Mouse (Mus musculus) midbrain, embryonic 16.5 days (tissue): Measurements from ENCODE around the gene Baz2a. TPM values are rescaled to one million over a fixed set of nuclear protein-coding genes. Genes with fewer than 3 reads are reported as not detected.
A peak's percentile ranks its signal among the peaks of the same experiment; 100 is the strongest.

Source experiments
- ATAC-seq: fragments of 200-750 bp; cut with Nextera tagmentation; 2 replicates; pipeline ENCODE4 v1.8.0; 2017; ENCODE audit warnings: moderate TSS enrichment
- H3K27ac ChIP-seq: fragments of 300-500 bp; sonication (generic); 2 replicates; pipeline ENCODE4 v1.5.1; 2014; ENCODE audit warnings: mild to moderate bottlenecking, low read length, mixed read lengths
- H3K27me3 ChIP-seq: fragments of 300-500 bp; sonication (generic); 2 replicates; pipeline ENCODE4 v1.6.1; 2014; ENCODE audit warnings: low read depth, low read length, mixed read lengths; ENCODE audit not compliant: control insufficient read depth, insufficient read depth
- H3K36me3 ChIP-seq: fragments of 300-500 bp; sonication (generic); 2 replicates; pipeline ENCODE4 v1.6.1; 2014; ENCODE audit warnings: mild to moderate bottlenecking, low read length, moderate library complexity, mixed read lengths; ENCODE audit not compliant: control insufficient read depth, insufficient read depth
- H3K4me1 ChIP-seq: fragments of 300-500 bp; sonication (generic); 2 replicates; pipeline ENCODE4 v1.6.1; 2014; ENCODE audit warnings: mild to moderate bottlenecking, low read length, mixed read lengths; ENCODE audit not compliant: control insufficient read depth, insufficient read depth
- H3K4me2 ChIP-seq: fragments of 300-500 bp; sonication (generic); 2 replicates; pipeline ENCODE4 v1.6.1; 2014; ENCODE audit warnings: mild to moderate bottlenecking, low read length, mixed read lengths
- H3K4me3 ChIP-seq: fragments of 300-500 bp; sonication (generic); 2 replicates; pipeline ENCODE4 v1.5.1; 2014; ENCODE audit warnings: low read depth, mild to moderate bottlenecking, low read length, moderate library complexity, mixed read lengths
- H3K9ac ChIP-seq: fragments of 300-500 bp; sonication (generic); 2 replicates; pipeline ENCODE4 v1.6.1; 2014; ENCODE audit warnings: low read depth, low read length, mixed read lengths
- H3K9me3 ChIP-seq: fragments of 300-500 bp; sonication (generic); replicated peaks from 2 replicates; pipeline ENCODE4 v1.6.1; 2014; ENCODE audit warnings: mild to moderate bottlenecking, low read length, mixed read lengths; ENCODE audit not compliant: control insufficient read depth, poor library complexity, severe bottlenecking
- WGBS: fragments of 180-500 bp; shearing (Covaris S2); extraction: QIAGEN DNeasy Blood & Tissue Kit; methylation state at CpG from one replicate; pipeline ENCODE4 v1.1.7; 2014; 5-methylcytosine and 5-hydroxymethylcytosine counted together
- polyA plus RNA-seq: library from polyadenylated mRNA; unstranded; fragments of >200 nt; fragmentation: Nextera tagmentation; extraction: Ambion mirVana; gene quantifications from 2 replicates; pipeline ENCODE4 v1.2.1, GENCODE M21; 2015

Baz2a gene
- polyA plus RNA-seq, 1 experiment from 2014 or later: 7.4 TPM

- Histone ChIP-seq H3K27me3 (no peaks in the 10 kb centered on the region), H3K4me2 (no peak overlapping the region), H3K36me3 (peaks cover 12% of the 10 kb centered on the region), H3K9me3 (no peaks in the 10 kb centered on the region), H3K27ac (no peak overlapping the region), H3K9ac (no peak overlapping the region), H3K4me1 (peaks cover 4% of the 10 kb centered on the region), H3K4me3 (no peak overlapping the region)
- 93% methylated on average over 8 of the region's 8 CpGs for WGBS
- ATAC-seq: no peak
Measured at GRCm38 (mm10) chr10:128053001-128053400, 38.4 kb upstream of the Baz2a start.

DNA sequence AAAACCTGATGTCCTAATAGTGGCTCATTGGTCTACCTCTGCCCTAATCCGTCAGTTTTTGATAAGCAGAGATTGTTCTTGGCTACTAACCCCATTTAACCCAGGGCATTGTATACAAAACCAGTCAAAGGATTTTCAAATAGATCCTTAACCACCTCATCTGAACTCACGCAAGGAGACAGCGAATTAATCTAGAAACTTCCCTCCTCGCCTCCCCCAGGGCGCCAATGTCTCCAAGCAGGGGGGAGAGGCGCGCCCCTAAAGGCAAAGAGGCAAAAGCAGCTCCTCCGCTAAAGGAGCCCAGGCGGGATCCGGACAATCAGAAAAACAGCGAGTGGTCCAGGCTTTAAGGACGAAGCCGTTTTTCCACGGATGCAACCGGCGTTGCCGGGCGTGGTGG lies 33.2 kb upstream of the Baz2a start:
- WGBS: under 1% methylated on average over 18 of the region's 18 CpGs

GRCm38 (mm10) chr10:128058601-128059151 lies 32.7 kb upstream of the Baz2a start, which contains the start of gene Ptges3:
Ptges3 (plus strand) TSS chr10:128058954.
- WGBS: 1% methylated on average over 32 of the region's 72 CpGs

More for the DNA sequence above, 33.2 kb upstream of the Baz2a start:
- Histone ChIP-seq H3K4me2 (peak overlapping the region; percentile 90), H3K27me3 (no peaks in the 10 kb centered on the region), H3K9me3 (no peaks in the 10 kb centered on the region), H3K9ac (peak overlapping the region; percentile 93), H3K36me3 (no peaks in the 10 kb centered on the region), H3K4me1 (peaks cover 29% of the 10 kb centered on the region), H3K27ac (peak overlapping the region; percentile 99), H3K4me3 (peak overlapping the region; percentile 95)
- ATAC-seq: peak; percentile 7; the same call in 1 of the 2 replicates

DNA sequence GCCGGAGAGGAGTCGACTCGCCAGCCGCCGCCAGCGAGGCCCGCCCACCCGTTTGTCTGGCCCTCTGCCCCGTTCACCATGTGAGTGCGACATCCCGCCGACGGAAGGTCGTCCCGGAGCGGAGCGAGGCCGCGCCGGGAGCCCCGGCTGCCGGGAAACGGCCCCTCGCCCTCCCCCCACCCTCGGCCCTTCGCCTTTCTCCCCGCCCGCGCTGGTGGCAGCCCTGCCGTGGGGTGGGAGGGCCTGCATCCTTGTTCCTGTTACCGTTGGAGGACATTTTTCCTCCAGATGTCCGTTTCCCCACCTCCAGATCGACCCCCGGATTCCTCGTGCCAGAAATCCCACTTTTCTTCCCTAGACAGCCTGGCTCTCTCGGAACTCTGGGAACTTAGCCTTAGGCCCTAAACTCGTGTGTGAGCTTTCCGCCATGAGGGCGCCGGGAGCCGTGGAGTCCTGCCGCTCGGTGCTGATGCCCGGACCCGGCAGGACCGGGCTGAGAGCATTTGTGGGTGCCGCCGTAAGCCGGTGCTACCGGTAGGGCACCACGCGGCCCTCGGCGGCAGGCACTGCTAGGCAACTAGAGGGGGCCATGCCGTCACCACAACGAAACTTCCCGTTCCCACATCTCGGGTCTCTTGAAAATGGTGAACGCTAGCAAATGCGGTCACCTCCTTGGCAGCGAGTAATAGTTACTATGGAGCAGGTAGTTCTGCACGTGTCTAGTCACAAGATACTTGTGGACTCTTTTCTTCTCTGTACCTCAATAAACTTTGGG lies 32.0 kb upstream of the Baz2a start:
- under 1% methylated on average over 52 of the region's 62 CpGs for WGBS
- Histone ChIP-seq H3K27me3 (no peaks in the 10 kb centered on the region), H3K9ac (peak overlapping the region; percentile 93), H3K4me2 (peak overlapping the region; percentile 90), H3K9me3 (no peaks in the 10 kb centered on the region), H3K4me3 (peak overlapping the region; percentile 95), H3K36me3 (no peaks in the 10 kb centered on the region), H3K27ac (peak overlapping the region; percentile 99), H3K4me1 (peaks cover 29% of the 10 kb centered on the region)
- ATAC-seq: peak; percentile 22; the same call in 1 of the 2 replicates

More at GRCm38 (mm10) chr10:128058601-128059151, 32.7 kb upstream of the Baz2a start, which contains the start of gene Ptges3:
- no peaks in the 10 kb centered on the region for H3K9me3 ChIP-seq
- H3K36me3 ChIP-seq: no peaks in the 10 kb centered on the region
- H3K4me1 ChIP-seq: peaks cover 29% of the 10 kb centered on the region
- peak within 1 kb of the TSS; percentile 99 for H3K27ac ChIP-seq
- H3K4me3 ChIP-seq: peak within 1 kb of the TSS; percentile 95
- peak within 1 kb of the TSS; percentile 90 for H3K4me2 ChIP-seq
- ATAC-seq: peak; percentile 93
- H3K27me3 ChIP-seq: no peaks in the 10 kb centered on the region
- peak within 1 kb of the TSS; percentile 93 for H3K9ac ChIP-seq

DNA sequence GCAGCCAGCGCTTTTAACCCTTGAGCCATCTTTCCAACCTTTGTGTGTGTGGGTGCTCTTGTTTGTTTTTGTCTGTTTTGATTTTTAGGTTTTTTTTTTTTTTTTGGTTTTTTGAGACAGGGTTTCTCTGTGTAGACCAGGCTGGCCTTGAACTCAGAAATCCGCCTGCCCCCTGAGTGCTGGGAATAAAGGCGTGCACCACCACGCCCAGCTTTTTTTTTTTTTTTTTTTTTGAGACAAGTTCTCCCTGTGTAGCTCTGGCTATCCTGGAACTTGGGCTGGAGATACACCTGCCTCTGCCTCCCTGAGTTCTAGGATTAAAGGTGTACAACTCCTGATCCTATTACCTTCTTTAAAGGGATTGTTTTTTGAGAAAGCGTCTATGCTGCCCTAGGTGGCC lies 30.3 kb upstream of the Baz2a start:
- Histone ChIP-seq H3K9ac (no peak overlapping the region), H3K9me3 (no peaks in the 10 kb centered on the region), H3K4me1 (peaks cover 29% of the 10 kb centered on the region), H3K4me3 (no peak overlapping the region), H3K36me3 (no peaks in the 10 kb centered on the region), H3K27me3 (no peaks in the 10 kb centered on the region), H3K4me2 (peak overlapping the region; percentile 90), H3K27ac (no peak overlapping the region)
- 86% methylated on average over 5 of the region's 5 CpGs for WGBS
- ATAC-seq: no peak

- no peaks in the 10 kb centered on the region for H3K27me3 ChIP-seq
- no peak for ATAC-seq
- no peaks in the 10 kb centered on the region for H3K36me3 ChIP-seq
- H3K27ac ChIP-seq: no peak overlapping the region
- WGBS: 97% methylated on average over 6 of the region's 6 CpGs
- H3K4me3 ChIP-seq: no peak overlapping the region
- H3K4me2 ChIP-seq: no peak overlapping the region
- H3K9ac ChIP-seq: no peak overlapping the region
- H3K9me3 ChIP-seq: no peaks in the 10 kb centered on the region
- peaks cover 29% of the 10 kb centered on the region for H3K4me1 ChIP-seq
Measured at GRCm38 (mm10) chr10:128062221-128062989, 29.0 kb upstream of the Baz2a start.

DNA sequence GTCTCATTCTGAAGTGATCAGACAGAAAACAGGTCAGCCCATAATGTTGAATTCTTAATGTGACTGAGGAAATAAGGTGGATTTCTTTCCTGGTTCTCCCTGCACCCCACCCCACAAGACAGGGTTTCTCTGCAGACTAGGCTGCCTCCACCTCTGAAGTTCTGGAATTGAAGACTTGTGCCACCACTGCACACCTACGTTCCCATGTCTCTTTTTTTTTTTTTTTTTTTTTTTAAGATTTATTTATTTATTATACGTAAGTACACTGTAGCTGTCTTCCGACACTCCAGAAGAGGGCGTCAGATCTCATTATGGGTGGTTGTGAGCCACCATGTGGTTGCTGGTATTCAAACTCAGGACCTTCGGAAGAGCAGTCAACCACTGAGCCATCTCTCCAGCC lies 25.3 kb upstream of the Baz2a start:
- H3K9ac ChIP-seq: no peak overlapping the region
- H3K27me3 ChIP-seq: no peaks in the 10 kb centered on the region
- H3K4me1 ChIP-seq: peaks cover 10% of the 10 kb centered on the region
- no peak overlapping the region for H3K4me2 ChIP-seq
- no peak for ATAC-seq
- H3K27ac ChIP-seq: no peak overlapping the region
- no peak overlapping the region for H3K4me3 ChIP-seq
- peaks cover 11% of the 10 kb centered on the region for H3K36me3 ChIP-seq
- H3K9me3 ChIP-seq: no peaks in the 10 kb centered on the region
- 91% methylated on average over 5 of the region's 5 CpGs for WGBS

- no peak overlapping the region for H3K9ac ChIP-seq
- H3K27ac ChIP-seq: no peak overlapping the region
- no peak overlapping the region for H3K4me2 ChIP-seq
- H3K27me3 ChIP-seq: no peaks in the 10 kb centered on the region
- peaks cover 22% of the 10 kb centered on the region for H3K36me3 ChIP-seq
- H3K9me3 ChIP-seq: no peaks in the 10 kb centered on the region
- H3K4me1 ChIP-seq: no peaks in the 10 kb centered on the region
- no peak for ATAC-seq
- WGBS: 94% methylated on average over 4 of the region's 4 CpGs
- no peak overlapping the region for H3K4me3 ChIP-seq
Measured at GRCm38 (mm10) chr10:128069201-128069600, 22.2 kb upstream of the Baz2a start.
